ENCODE assay signal across 8 mouse cellular contexts in genomic region chr9:65580401-65581256, GRCm38 (mm10). TPM values are rescaled to one million over a fixed set of nuclear protein-coding genes. Genes with fewer than 3 reads are reported as not detected.
DNase-seq lines count a peak whose midpoint lies in the region; ATAC-seq and TF ChIP-seq lines count a peak whose summit lies in the region.

No protein-coding gene starts in this region.

- no peaks in the 10 kb centered on the region for H3K9me3 ChIP-seq in embryonic facial prominence, embryonic 12.5 days
- H3K9me3 ChIP-seq in limb, embryonic 14.5 days (ENCODE audit: control insufficient read depth, low read length) = no peaks in the 10 kb centered on the region
- no peaks in the 10 kb centered on the region for H3K9me3 ChIP-seq in midbrain, embryonic 16.5 days (replicated peaks; ENCODE audit: control insufficient read depth, low read length, poor library complexity, severe bottlenecking)

- WGBS in embryonic facial prominence, embryonic 12.5 days = 5% methylated on average over 25 of the region's 29 CpGs
- WGBS in limb, embryonic 14.5 days = 10% methylated on average over 18 of the region's 29 CpGs
- WGBS in midbrain, embryonic 16.5 days = 7% methylated on average over 21 of the region's 29 CpGs

- peak; percentile 13; the same call in 1 of the 2 replicates for TF ChIP-seq POLR2A in limb, embryonic 14.5 days (IDR thresholded peaks at IDR 0.05; ENCODE audit: borderline replicate concordance, extremely low read depth, insufficient read depth, insufficient read length)

- H3K4me2 ChIP-seq in embryonic facial prominence, embryonic 12.5 days (replicated peaks) = peak overlapping the region; percentile 59
- H3K4me2 ChIP-seq in limb, embryonic 14.5 days (replicated peaks; ENCODE audit: low read depth, low read length, severe bottlenecking) = peak overlapping the region; percentile 68
- peak overlapping the region; percentile 81 for H3K4me2 ChIP-seq in midbrain, embryonic 16.5 days (ENCODE audit: low read length)

- no peaks in the 10 kb centered on the region for H3K36me3 ChIP-seq in embryonic facial prominence, embryonic 12.5 days
- H3K36me3 ChIP-seq in limb, embryonic 14.5 days (ENCODE audit: control insufficient read depth, insufficient read depth, low read length) = no peaks in the 10 kb centered on the region
- H3K36me3 ChIP-seq in midbrain, embryonic 16.5 days (ENCODE audit: control insufficient read depth, insufficient read depth, low read length) = no peaks in the 10 kb centered on the region

- DNase-seq in 3T3-L1 (ENCODE audit: low read depth, low spot score) = peak; percentile 97
- DNase-seq in adrenal gland, postnatal 14 days = peak; percentile 93
- peak; percentile 99 for DNase-seq in heart, adult 11 months
- peak; percentile 85 for DNase-seq in kidney, adult 11 months
- peak; percentile 87 for DNase-seq in limb, embryonic 14.5 days (ENCODE audit: low spot score)
- peak; percentile 81 to 91 for DNase-seq in spleen, postnatal 14 days (ENCODE audit: low spot score in 2 of 2)

- ATAC-seq in embryonic facial prominence, embryonic 12.5 days (ENCODE audit: insufficient number of reproducible peaks, insufficient read depth, low FRiP score, low TSS enrichment) = peak; percentile 71
- peak; percentile 25 for ATAC-seq in limb, embryonic 14.5 days (ENCODE audit: low FRiP score, low read depth)
- peak; percentile 76 for ATAC-seq in midbrain, embryonic 16.5 days

- H3K4me1 ChIP-seq in embryonic facial prominence, embryonic 12.5 days = peaks cover 32% of the 10 kb centered on the region
- no peaks in the 10 kb centered on the region; the same call in none of the 2 replicates for H3K4me1 ChIP-seq in limb, embryonic 14.5 days (ENCODE audit: control insufficient read depth, insufficient read depth, low read length)
- H3K4me1 ChIP-seq in midbrain, embryonic 16.5 days (ENCODE audit: control insufficient read depth, insufficient read depth, low read length) = peaks cover 5% of the 10 kb centered on the region; the same call in 1 of the 2 replicates

- H3K4me3 ChIP-seq in embryonic facial prominence, embryonic 12.5 days = peak overlapping the region; percentile 59
- H3K4me3 ChIP-seq in limb, embryonic 14.5 days (replicated peaks; ENCODE audit: low read length) = peak overlapping the region; percentile 69
- peak overlapping the region; percentile 55 for H3K4me3 ChIP-seq in midbrain, embryonic 16.5 days (ENCODE audit: low read depth, low read length)

- no peaks in the 10 kb centered on the region for H3K27me3 ChIP-seq in embryonic facial prominence, embryonic 12.5 days
- no peaks in the 10 kb centered on the region for H3K27me3 ChIP-seq in limb, embryonic 14.5 days (ENCODE audit: control insufficient read depth, insufficient read depth, low read length)
- no peaks in the 10 kb centered on the region for H3K27me3 ChIP-seq in midbrain, embryonic 16.5 days (ENCODE audit: control insufficient read depth, insufficient read depth, low read depth, low read length)

- H3K9ac ChIP-seq in embryonic facial prominence, embryonic 12.5 days = peak overlapping the region; percentile 24; the same call in 1 of the 2 replicates
- H3K9ac ChIP-seq in limb, embryonic 14.5 days (ENCODE audit: low read depth, low read length, severe bottlenecking) = peak overlapping the region; percentile 34; the same call in 1 of the 2 replicates
- peak overlapping the region; percentile 60 for H3K9ac ChIP-seq in midbrain, embryonic 16.5 days (ENCODE audit: low read depth, low read length)

- H3K27ac ChIP-seq in embryonic facial prominence, embryonic 12.5 days = peak overlapping the region; percentile 81
- H3K27ac ChIP-seq in limb, embryonic 14.5 days (replicated peaks; ENCODE audit: low read depth, low read length) = peak overlapping the region; percentile 65
- H3K27ac ChIP-seq in midbrain, embryonic 16.5 days (ENCODE audit: low read length) = peak overlapping the region; percentile 57; the same call in 1 of the 2 replicates

RNA-seq across cellular contexts. Expression of gene Plekho2, which starts 0.8 kb away (rescaled TPM):
- 36.1 and 48.0 TPM in 2 replicates for total RNA-seq in adrenal gland, postnatal 14 days (2021)
- polyA plus RNA-seq in embryonic facial prominence, embryonic 12.5 days (2016; fragmentation: Nextera tagmentation; extraction: Ambion mirVana) = 14.6 TPM in 2 replicates
- 14.2 and 17.1 TPM in 2 replicates for polyA plus RNA-seq in limb, embryonic 14.5 days (2012; rRNA removed)
- 14.4 and 14.7 TPM in 2 replicates for polyA plus RNA-seq in limb, embryonic 14.5 days (2014; fragmentation: Nextera tagmentation; extraction: Ambion mirVana)
- polyA plus RNA-seq in midbrain, embryonic 16.5 days (2015; fragmentation: Nextera tagmentation; extraction: Ambion mirVana) = 3.1 and 3.8 TPM in 2 replicates

RNA-seq across cellular contexts. Expression of gene Pif1, which starts 6.3 kb away (rescaled TPM):
- total RNA-seq in adrenal gland, postnatal 14 days (2021) = 1.7 and 2.9 TPM in 2 replicates
- 21.8 and 24.5 TPM in 2 replicates for polyA plus RNA-seq in embryonic facial prominence, embryonic 12.5 days (2016; fragmentation: Nextera tagmentation; extraction: Ambion mirVana)
- polyA plus RNA-seq in limb, embryonic 14.5 days (2012; rRNA removed) = 16.2 and 19.2 TPM in 2 replicates
- polyA plus RNA-seq in limb, embryonic 14.5 days (2014; fragmentation: Nextera tagmentation; extraction: Ambion mirVana) = 7.2 and 9.6 TPM in 2 replicates
- 2.0 and 2.1 TPM in 2 replicates for polyA plus RNA-seq in midbrain, embryonic 16.5 days (2015; fragmentation: Nextera tagmentation; extraction: Ambion mirVana)

RNA-seq across cellular contexts. Expression of gene Rbpms2, which starts 48.8 kb away (rescaled TPM):
- 61.0 and 61.5 TPM in 2 replicates for total RNA-seq in adrenal gland, postnatal 14 days (2021)
- polyA plus RNA-seq in embryonic facial prominence, embryonic 12.5 days (2016; fragmentation: Nextera tagmentation; extraction: Ambion mirVana) = 16.7 and 18.7 TPM in 2 replicates
- 19.3 and 31.9 TPM in 2 replicates for polyA plus RNA-seq in limb, embryonic 14.5 days (2012; rRNA removed)
- polyA plus RNA-seq in limb, embryonic 14.5 days (2014; fragmentation: Nextera tagmentation; extraction: Ambion mirVana) = 10.3 and 13.8 TPM in 2 replicates
- polyA plus RNA-seq in midbrain, embryonic 16.5 days (2015; fragmentation: Nextera tagmentation; extraction: Ambion mirVana) = 2.9 TPM in 2 replicates

Comparison
In these comparisons a context has a peak if more than half of its experiments do, and no peak if none do; other contexts are left out.
1. Peak in every context shown above with its lines: DNase-seq, ATAC-seq, H3K4me3 ChIP-seq and H3K27ac ChIP-seq.
2. ATAC-seq: peak in every context shown above with its lines; median percentile 76 in midbrain, embryonic 16.5 days; 71 in embryonic facial prominence, embryonic 12.5 days; 25 in limb, embryonic 14.5 days.